Comparison of ENCODE assay signal across 29 mouse cellular contexts in genomic region chr17:90654506-90654905, GRCm38 (mm10).
DNase-seq lines count a peak whose midpoint lies in the region; ATAC-seq lines count a peak whose summit lies in the region.
"Had no signal": no experiment of that assay in that cellular context is flagged by ENCODE, and none has a peak within 500 bp of the region (broad histone marks: within the 10 kb centered on the region; RNA-seq: fewer than 3 reads in every experiment).

No protein-coding gene starts in this region.

- H3K9ac ChIP-seq in forebrain, embryonic 14.5 days (ENCODE audit: low read length), result no peak overlapping the region
- H3K9ac ChIP-seq in forebrain, embryonic 11.5 days (ENCODE audit: low read length), result no peak overlapping the region
- H3K9ac ChIP-seq: hindbrain, embryonic 15.5 days; limb, embryonic 13.5 days; lung, embryonic 15.5 days; midbrain, embryonic 15.5 days; neural tube, embryonic 15.5 days; stomach, embryonic 15.5 days had no signal

- H3K27me3 ChIP-seq in forebrain, embryonic 14.5 days (replicated peaks; ENCODE audit: control insufficient read depth, insufficient read depth, low read length), result no peaks in the 10 kb centered on the region
- no peaks in the 10 kb centered on the region for H3K27me3 ChIP-seq in forebrain, embryonic 11.5 days (ENCODE audit: control insufficient read depth, insufficient read depth, low read length)
- H3K27me3 ChIP-seq: CH12.LX; hindbrain, embryonic 15.5 days; limb, embryonic 13.5 days; lung, embryonic 15.5 days; midbrain, embryonic 15.5 days; neural tube, embryonic 15.5 days; stomach, embryonic 15.5 days had no signal

- H3K4me3 ChIP-seq in forebrain, embryonic 14.5 days (ENCODE audit: low read depth, low read length), result no peak overlapping the region
- H3K4me3 ChIP-seq in forebrain, embryonic 11.5 days (ENCODE audit: low read depth, low read length), result no peak overlapping the region
- H3K4me3 ChIP-seq: gastrocnemius, adult 2 months; hindbrain, embryonic 10.5 days; hindbrain, embryonic 15.5 days; left cerebral cortex, adult 2 months; limb, embryonic 13.5 days; lung, embryonic 15.5 days; midbrain, embryonic 10.5 days; midbrain, embryonic 15.5 days; neural tube, embryonic 15.5 days; stomach, embryonic 15.5 days had no signal

- H3K27ac ChIP-seq in forebrain, embryonic 14.5 days (ENCODE audit: low read depth, low read length), result no peak overlapping the region
- H3K27ac ChIP-seq in forebrain, embryonic 11.5 days (ENCODE audit: low read depth, low read length), result no peak overlapping the region
- H3K27ac ChIP-seq: gastrocnemius, adult 2 months; hindbrain, embryonic 10.5 days; hindbrain, embryonic 15.5 days; left cerebral cortex, adult 2 months; limb, embryonic 13.5 days; lung, embryonic 15.5 days; midbrain, embryonic 10.5 days; midbrain, embryonic 15.5 days; neural tube, embryonic 15.5 days; stomach, embryonic 15.5 days had no signal

- no peak overlapping the region for H3K4me2 ChIP-seq in forebrain, embryonic 14.5 days (ENCODE audit: low read length)
- H3K4me2 ChIP-seq in forebrain, embryonic 11.5 days (ENCODE audit: low read depth, low read length, severe bottlenecking), result no peak overlapping the region
- H3K4me2 ChIP-seq: hindbrain, embryonic 15.5 days; limb, embryonic 13.5 days; liver, embryonic 11.5 days; lung, embryonic 15.5 days; midbrain, embryonic 15.5 days; neural tube, embryonic 15.5 days; stomach, embryonic 15.5 days had no signal

- intact Hi-C loops in left cerebral cortex, postnatal 4 days (cut with DNase I), result no loop called here

- no peak for ATAC-seq in cerebellum, adult (ENCODE audit: insufficient number of reproducible peaks, low FRiP score, low TSS enrichment)
- ATAC-seq in forebrain, embryonic 14.5 days, result peak; percentile 78; the same call in 1 of the 2 replicates
- ATAC-seq in forebrain, embryonic 11.5 days (replicated peaks; ENCODE audit: low FRiP score), result no peak
- ATAC-seq: activated CD4-positive, CD25-positive, alpha-beta regulatory T cell, adult 4 months; inflammation-experienced regulatory T-cells, adult 6 months; midbrain, embryonic 15.5 days had no signal

- H3K9me3 ChIP-seq in forebrain, embryonic 14.5 days (replicated peaks; ENCODE audit: control insufficient read depth, low read length), result no peaks in the 10 kb centered on the region
- H3K9me3 ChIP-seq in forebrain, embryonic 11.5 days (ENCODE audit: control insufficient read depth, low read length), result no peaks in the 10 kb centered on the region
- H3K9me3 ChIP-seq: hindbrain, embryonic 10.5 days; hindbrain, embryonic 15.5 days; limb, embryonic 13.5 days; lung, embryonic 15.5 days; midbrain, embryonic 10.5 days; midbrain, embryonic 15.5 days; neural tube, embryonic 15.5 days; stomach, embryonic 15.5 days had no signal

- DNase-seq in cerebellum, adult 18-20 months, result peak; percentile 39 to 44
- DNase-seq in forebrain, embryonic 14.5 days (ENCODE audit: low spot score), result peak; percentile 68
- DNase-seq in forebrain, embryonic 11.5 days (ENCODE audit: low spot score), result no peak
- peak; percentile 31 to 37 for DNase-seq in cerebellum, postnatal 10 days
- DNase-seq in adrenal gland, adult 2 months, result no peak
- no peak for DNase-seq in left cerebral cortex, postnatal 4 days
- DNase-seq: adrenal gland, postnatal 10 days; gastrocnemius, adult 2 months; gastrocnemius, postnatal 36 days; heart, postnatal 14 days; kidney, adult 11 months; kidney, postnatal 14 days; retina, postnatal 1 day; right cerebral cortex, postnatal 14 days; thymus, postnatal 14 days had no signal

- H3K4me1 ChIP-seq in forebrain, embryonic 14.5 days (ENCODE audit: control insufficient read depth, insufficient read depth, low read length), result no peaks in the 10 kb centered on the region
- no peaks in the 10 kb centered on the region for H3K4me1 ChIP-seq in forebrain, embryonic 11.5 days (replicated peaks; ENCODE audit: control insufficient read depth, insufficient read depth, low read length)
- H3K4me1 ChIP-seq: hindbrain, embryonic 10.5 days; hindbrain, embryonic 15.5 days; lung, embryonic 15.5 days; midbrain, embryonic 10.5 days; midbrain, embryonic 15.5 days; neural tube, embryonic 15.5 days; stomach, embryonic 15.5 days had no signal

- 47% methylated on average over 1 of the region's 1 CpGs for WGBS in forebrain, embryonic 14.5 days
- 83% methylated on average over 1 of the region's 1 CpGs for WGBS in forebrain, embryonic 11.5 days

- no peaks in the 10 kb centered on the region for H3K36me3 ChIP-seq in forebrain, embryonic 14.5 days (ENCODE audit: control insufficient read depth, insufficient read depth, low read length)
- H3K36me3 ChIP-seq in forebrain, embryonic 11.5 days (ENCODE audit: control insufficient read depth, insufficient read depth, low read length), result no peaks in the 10 kb centered on the region
- H3K36me3 ChIP-seq: hindbrain, embryonic 10.5 days; hindbrain, embryonic 15.5 days; limb, embryonic 13.5 days; lung, embryonic 15.5 days; midbrain, embryonic 10.5 days; midbrain, embryonic 15.5 days; neural tube, embryonic 15.5 days; stomach, embryonic 15.5 days had no signal

Comparison
In these comparisons a context has a peak if more than half of its experiments do, and no peak if none do; other contexts are left out.
1. DNase-seq: peak in cerebellum, adult 18-20 months (2 of 2), forebrain, embryonic 14.5 days (single experiment) and cerebellum, postnatal 10 days (2 of 2); none in forebrain, embryonic 11.5 days (single experiment), adrenal gland, adult 2 months (single experiment) and left cerebral cortex, postnatal 4 days (single experiment).